Mouse (Mus musculus) lung, embryonic 14.5 days (tissue): ENCODE results near the gene Cdc45. TPM values are rescaled to one million over a fixed set of nuclear protein-coding genes. Genes with fewer than 3 reads are reported as not detected.

ENCODE experiments used
- ATAC-seq: fragments of 200-750 bp; cut with Nextera tagmentation; 2 replicates; pipeline ENCODE4 v1.8.0; 2017; ENCODE audit warnings: mild to moderate bottlenecking, moderate TSS enrichment, moderate library complexity; ENCODE audit not compliant: insufficient read depth
- DNase-seq: peaks from one replicate; pipeline ENCODE4 v3.0.0-alpha.2; 2015
- H3K27ac ChIP-seq: fragments of 300-500 bp; sonication (generic); 2 replicates; pipeline ENCODE4 v1.5.1; 2014; ENCODE audit warnings: low read depth, mild to moderate bottlenecking, moderate library complexity
- H3K27me3 ChIP-seq: fragments of 300-500 bp; sonication (generic); 2 replicates; pipeline ENCODE4 v1.6.1; 2014; ENCODE audit warnings: low read length, control low read depth; ENCODE audit not compliant: insufficient read depth
- H3K36me3 ChIP-seq: fragments of 300-500 bp; sonication (generic); 2 replicates; pipeline ENCODE4 v1.6.1; 2014; ENCODE audit warnings: control low read depth; ENCODE audit not compliant: insufficient read depth
- H3K4me1 ChIP-seq: fragments of 300-500 bp; sonication (generic); 2 replicates; pipeline ENCODE4 v1.6.1; 2014; ENCODE audit warnings: antibody characterized with exemption, control low read depth; ENCODE audit not compliant: insufficient read depth
- H3K4me2 ChIP-seq: fragments of 300-500 bp; sonication (generic); 2 replicates; pipeline ENCODE4 v1.6.1; 2014; ENCODE audit warnings: mild to moderate bottlenecking
- H3K4me3 ChIP-seq: fragments of 300-500 bp; sonication (generic); 2 replicates; pipeline ENCODE4 v1.5.1; 2014; ENCODE audit warnings: low read depth, low read length
- H3K9ac ChIP-seq: fragments of 300-500 bp; sonication (generic); 2 replicates; pipeline ENCODE4 v1.6.1; 2014
- H3K9me3 ChIP-seq: fragments of 300-500 bp; sonication (generic); 2 replicates; pipeline ENCODE4 v1.6.1; 2016; ENCODE audit warnings: low read depth, low read length, control low read depth
- CTCF ChIP-seq: IDR thresholded peaks from 2 replicates; pipeline ENCODE4 v1.5.1; 2016; ENCODE audit warnings: antibody characterized with exemption, low read depth
- WGBS: fragments of 180-500 bp; shearing (Covaris S2); extraction: QIAGEN DNeasy Blood & Tissue Kit; methylation state at CpG from one replicate; pipeline ENCODE4 v1.1.7; 2014; 5-methylcytosine and 5-hydroxymethylcytosine counted together
- polyA plus RNA-seq: library from polyadenylated mRNA; unstranded; fragments of >200 nt; fragmentation: Nextera tagmentation; extraction: Ambion mirVana; gene quantifications from 2 replicates; pipeline ENCODE4 v1.2.1, GENCODE M21; 2014

Gene Cdc45
- polyA plus RNA-seq, 1 experiment from 2014 or later: 67.3 TPM

DNA sequence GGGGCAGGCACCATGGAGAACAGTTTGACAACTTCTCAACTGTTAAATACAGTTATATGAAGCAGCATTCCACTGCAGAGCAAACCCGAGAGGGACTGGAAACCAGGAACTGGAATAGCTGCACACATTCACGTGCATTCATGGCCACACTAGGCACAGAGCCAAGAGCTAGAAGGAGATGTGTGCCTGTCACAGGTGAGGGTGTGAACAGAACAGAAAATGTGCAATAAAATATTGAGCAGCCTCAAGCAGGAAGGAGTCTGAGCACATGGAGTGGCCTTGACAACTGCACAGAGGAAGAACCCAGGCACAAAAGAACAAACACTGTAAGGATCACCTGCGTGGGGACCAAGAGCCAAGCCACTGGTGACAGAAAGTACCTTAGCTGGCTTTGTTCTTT lies 81.1 kb downstream of the Cdc45 start:
- ATAC-seq: no peak
- no peak overlapping the region for H3K9ac ChIP-seq

More for the DNA sequence above, 81.1 kb downstream of the Cdc45 start:
- Histone ChIP-seq H3K27me3 (no peaks in the 10 kb centered on the region), H3K36me3 (no peaks in the 10 kb centered on the region), H3K4me3 (no peak overlapping the region), H3K27ac (no peak overlapping the region), H3K9me3 (no peaks in the 10 kb centered on the region), H3K4me2 (no peak overlapping the region), H3K4me1 (no peaks in the 10 kb centered on the region)
- WGBS: 36% methylated on average over 3 of the region's 3 CpGs
- no peak for TF ChIP-seq CTCF
- peak; percentile 27 for DNase-seq

Other genes with a start within 250 kb of the Cdc45 start
- 12.0 and 15.8 TPM in 2 replicates for gene Tbx1, start 221.3 kb downstream of the Cdc45 start, polyA plus RNA-seq
- gene Gp1bb, start 189.6 kb downstream of the Cdc45 start, polyA plus RNA-seq: 3.8 and 4.1 TPM in 2 replicates
- 1.2 and 1.7 TPM in 2 replicates for gene Gm49601, start 185.6 kb downstream of the Cdc45 start, polyA plus RNA-seq
- gene Sept5, start 182.0 kb downstream of the Cdc45 start, polyA plus RNA-seq: 19.3 and 20.1 TPM in 2 replicates
- 94.1 and 105 TPM in 2 replicates for gene Cldn5, start 35.1 kb downstream of the Cdc45 start, polyA plus RNA-seq
- gene Ufd1, start 208 bp downstream of the Cdc45 start, polyA plus RNA-seq: 77.6 and 84.5 TPM in 2 replicates
- gene 2510002D24Rik, start 24.6 kb upstream of the Cdc45 start, polyA plus RNA-seq: 27.5 and 30.9 TPM in 2 replicates
- not detected in 2 replicates for gene Gm28539, start 24.6 kb upstream of the Cdc45 start, polyA plus RNA-seq
- gene Mrpl40, start 64.9 kb upstream of the Cdc45 start, polyA plus RNA-seq: 81.8 and 82.6 TPM in 2 replicates
- gene Hira, start 65.0 kb upstream of the Cdc45 start, polyA plus RNA-seq: 14.0 and 16.4 TPM in 2 replicates